Mouse (Mus musculus) urinary bladder, postnatal 14 days (tissue): ENCODE data around the gene Adamts17.

Experiments
- DNase-seq: peaks from one replicate; pipeline ENCODE4 v3.0.0; 2021; ENCODE audit warnings: low spot score

Gene Adamts17

GRCm38 (mm10) chr7:66934062-66934461, 94.5 kb downstream of the Adamts17 start:
- no peak for DNase-seq

GRCm38 (mm10) chr7:66935041-66935440, 95.5 kb downstream of the Adamts17 start:
- DNase-seq: no peak

- no peak for DNase-seq
These were observed 96.7 kb downstream of the Adamts17 start for GRCm38 (mm10) chr7:66936042-66936755.

GRCm38 (mm10) chr7:66936911-66937310, 97.4 kb downstream of the Adamts17 start:
- DNase-seq: no peak

- no peak for DNase-seq
These were observed 99.7 kb downstream of the Adamts17 start for GRCm38 (mm10) chr7:66938988-66939783.

- DNase-seq: no peak
These were observed 101.2 kb downstream of the Adamts17 start for GRCm38 (mm10) chr7:66940761-66941160.

GRCm38 (mm10) chr7:66949006-66949405, 109.5 kb downstream of the Adamts17 start:
- no peak for DNase-seq

GRCm38 (mm10) chr7:66952921-66953320, 113.4 kb downstream of the Adamts17 start:
- no peak for DNase-seq

GRCm38 (mm10) chr7:66954073-66954472, 114.5 kb downstream of the Adamts17 start:
- DNase-seq: no peak

GRCm38 (mm10) chr7:66954723-66955122, 115.2 kb downstream of the Adamts17 start:
- no peak for DNase-seq

GRCm38 (mm10) chr7:66955455-66955919, 116.0 kb downstream of the Adamts17 start:
- no peak for DNase-seq

GRCm38 (mm10) chr7:66955978-66956377, 116.4 kb downstream of the Adamts17 start:
- no peak for DNase-seq

- no peak for DNase-seq
These were observed 118.2 kb downstream of the Adamts17 start for GRCm38 (mm10) chr7:66957764-66958163.

GRCm38 (mm10) chr7:66960246-66961033, 120.9 kb downstream of the Adamts17 start:
- no peak for DNase-seq

- peak; percentile 49 for DNase-seq
These were observed 123.2 kb downstream of the Adamts17 start for GRCm38 (mm10) chr7:66962736-66963135.

- peak; percentile 30 for DNase-seq
These were observed 124.0 kb downstream of the Adamts17 start for GRCm38 (mm10) chr7:66963541-66963940.

- no peak for DNase-seq
These were observed 127.1 kb downstream of the Adamts17 start for GRCm38 (mm10) chr7:66966541-66967205.

GRCm38 (mm10) chr7:66967206-66967919, 127.8 kb downstream of the Adamts17 start:
- no peak for DNase-seq

GRCm38 (mm10) chr7:66968661-66969060, 129.1 kb downstream of the Adamts17 start:
- DNase-seq: no peak

GRCm38 (mm10) chr7:66969199-66969598, 129.7 kb downstream of the Adamts17 start:
- no peak for DNase-seq

GRCm38 (mm10) chr7:66970235-66970634, 130.7 kb downstream of the Adamts17 start:
- no peak for DNase-seq
